Mouse (Mus musculus): ENCODE data around the gene Ifitm6.

GRCm38 (mm10) chr7:141055785-141056184 lies 38.1 kb upstream of the Ifitm6 start:
- TF ChIP-seq CHD1 (IDR thresholded peaks at IDR 0.05; ENCODE audit: low read depth, low read length) (no peak), BHLHE40 (IDR thresholded peaks at IDR 0.05; ENCODE audit: low read depth, low read length) (no peak), MAX (IDR thresholded peaks at IDR 0.05; ENCODE audit: low read length) (no peak), JUN (IDR thresholded peaks at IDR 0.05; ENCODE audit: insufficient read depth, low read depth, low read length) (no peak), USF1 (IDR thresholded peaks at IDR 0.05; ENCODE audit: low read depth, low read length) (no peak), ZKSCAN1 (IDR thresholded peaks at IDR 0.05; ENCODE audit: borderline replicate concordance, low read depth, low read length) (no peak), CTCF (conservative IDR thresholded peaks at IDR 0.05 in 1 of 2, IDR thresholded peaks at IDR 0.05 in 1 of 2; ENCODE audit: low read depth in 2 of 2, low read length in 2 of 2) (peak in 1 of 2 experiments; percentile 14; a peak in 1 of 4 replicates), TCF12 (IDR thresholded peaks at IDR 0.05; ENCODE audit: low read depth, low read length) (no peak)
